Mouse (Mus musculus) midbrain, postnatal 0 days (tissue): Measurements from ENCODE around the gene RPS10-NUDT3. TPM values are rescaled to one million over a fixed set of nuclear protein-coding genes. Genes with fewer than 3 reads are reported as not detected.

Experiments used
- ATAC-seq: fragments of 200-750 bp; cut with Nextera tagmentation; 2 replicates; pipeline ENCODE4 v1.8.0; 2017; ENCODE audit warnings: moderate number of reproducible peaks, mild to moderate bottlenecking, moderate TSS enrichment, moderate library complexity; ENCODE audit not compliant: low FRiP score
- DNase-seq: peaks from one replicate; pipeline ENCODE4 v3.0.0-alpha.2; 2015; ENCODE audit warnings: low spot score
- H3K27ac ChIP-seq: fragments of 300-500 bp; sonication (generic); 2 replicates; pipeline ENCODE4 v1.5.1; 2014; ENCODE audit warnings: low read depth, mild to moderate bottlenecking, low read length, mixed read lengths
- H3K27me3 ChIP-seq: fragments of 300-500 bp; sonication (generic); 2 replicates; pipeline ENCODE4 v1.6.1; 2014; ENCODE audit warnings: low read length, control low read depth, mixed read lengths; ENCODE audit not compliant: insufficient read depth
- H3K36me3 ChIP-seq: fragments of 300-500 bp; sonication (generic); 2 replicates; pipeline ENCODE4 v1.6.1; 2014; ENCODE audit warnings: low read length, control low read depth, mixed read lengths; ENCODE audit not compliant: insufficient read depth
- H3K4me1 ChIP-seq: fragments of 300-500 bp; sonication (generic); 2 replicates; pipeline ENCODE4 v1.6.1; 2014; ENCODE audit warnings: mild to moderate bottlenecking, control low read depth, antibody characterized with exemption, low read length, mixed read lengths; ENCODE audit not compliant: insufficient read depth
- H3K4me2 ChIP-seq: fragments of 300-500 bp; sonication (generic); 2 replicates; pipeline ENCODE4 v1.6.1; 2014; ENCODE audit warnings: low read depth, mild to moderate bottlenecking, low read length, mixed read lengths; ENCODE audit not compliant: poor library complexity, severe bottlenecking
- H3K4me3 ChIP-seq: fragments of 300-500 bp; sonication (generic); 2 replicates; pipeline ENCODE4 v1.5.1; 2014; ENCODE audit warnings: low read depth, mild to moderate bottlenecking, low read length, moderate library complexity
- H3K9ac ChIP-seq: fragments of 300-500 bp; sonication (generic); replicated peaks from 2 replicates; pipeline ENCODE4 v1.6.1; 2014; ENCODE audit warnings: mild to moderate bottlenecking, low read length, moderate library complexity, mixed read lengths; ENCODE audit not compliant: poor library complexity, severe bottlenecking
- H3K9me3 ChIP-seq: fragments of 300-500 bp; sonication (generic); 2 replicates; pipeline ENCODE4 v1.6.1; 2016; ENCODE audit warnings: low read length, control low read depth
- CTCF ChIP-seq: IDR thresholded peaks from 2 replicates; pipeline ENCODE4 v1.5.1; 2016; ENCODE audit warnings: antibody characterized with exemption, mild to moderate bottlenecking
- WGBS: fragments of 180-500 bp; shearing (Covaris S2); extraction: QIAGEN DNeasy Blood & Tissue Kit; methylation state at CpG from one replicate; pipeline ENCODE4 v1.1.7; 2014; 5-methylcytosine and 5-hydroxymethylcytosine counted together
- polyA plus RNA-seq: library from polyadenylated mRNA; unstranded; fragments of >200 nt; fragmentation: Nextera tagmentation; extraction: Ambion mirVana; gene quantifications from 2 replicates; pipeline ENCODE4 v1.2.1, GENCODE M21; 2015
- total RNA-seq: library from RNA; depleted of rRNA; stranded (reverse); fragments of >200 nt; gene quantifications from 2 replicates; pipeline ENCODE4 v1.2.3, GENCODE M21; 2014

Gene RPS10-NUDT3
- total and polyA plus RNA-seq, 2 experiments from 2014 or later = not detected

DNA sequence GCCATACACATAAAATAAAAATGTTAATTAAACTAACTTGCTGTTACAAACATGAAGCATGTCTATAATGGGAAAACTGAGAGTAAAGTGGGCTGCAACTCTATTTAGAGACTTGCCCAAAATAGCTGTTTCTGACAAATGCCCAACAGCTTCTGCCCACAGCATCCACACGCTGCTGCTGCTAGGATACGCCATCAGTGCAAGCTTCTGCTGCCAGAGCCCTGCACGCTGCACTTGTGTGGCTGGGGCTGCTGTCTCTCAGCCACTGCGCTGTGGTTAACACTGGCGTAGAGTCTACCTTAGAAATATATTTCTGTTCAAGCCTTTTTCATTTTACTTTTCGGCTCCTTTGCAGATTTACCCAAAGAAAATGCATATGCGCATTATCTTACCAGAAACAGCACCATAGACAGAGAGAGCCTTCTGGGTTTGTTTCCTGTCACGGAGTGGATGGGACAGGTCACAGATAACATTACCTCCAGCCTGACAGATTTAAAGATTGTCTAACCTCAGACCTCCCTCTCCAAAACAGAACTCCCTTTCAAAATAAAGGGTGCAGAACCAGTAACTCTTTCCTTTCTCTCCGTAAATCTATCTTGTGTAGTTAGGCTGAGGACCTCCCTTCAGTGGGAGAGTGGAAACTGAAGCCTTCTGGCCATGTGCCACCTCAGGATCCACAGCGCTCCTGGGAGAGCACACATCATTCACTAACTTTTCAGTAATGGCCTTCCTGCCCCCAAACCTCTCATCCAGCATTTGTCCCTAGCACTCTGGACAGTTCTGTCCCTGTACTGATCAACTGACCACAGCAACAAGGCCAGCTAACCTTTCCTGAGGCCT, 24.1 kb downstream of the RPS10-NUDT3 start:
- Histone ChIP-seq H3K9me3 (no peaks in the 10 kb centered on the region), H3K4me3 (no peak overlapping the region), H3K36me3 (0 out of 2 replicates have a peak, but pooled peaks cover 6% of the 10 kb centered on the region), H3K4me2 (no peak overlapping the region), H3K27me3 (no peaks in the 10 kb centered on the region), H3K4me1 (0 out of 2 replicates have a peak, but pooled peaks cover 4% of the 10 kb centered on the region), H3K27ac (no peak overlapping the region), H3K9ac (no peak overlapping the region)
- 63% methylated on average over 10 of the region's 10 CpGs for WGBS
- TF ChIP-seq CTCF = no peak
- DNase-seq (no peak), ATAC-seq (no peak)

DNA sequence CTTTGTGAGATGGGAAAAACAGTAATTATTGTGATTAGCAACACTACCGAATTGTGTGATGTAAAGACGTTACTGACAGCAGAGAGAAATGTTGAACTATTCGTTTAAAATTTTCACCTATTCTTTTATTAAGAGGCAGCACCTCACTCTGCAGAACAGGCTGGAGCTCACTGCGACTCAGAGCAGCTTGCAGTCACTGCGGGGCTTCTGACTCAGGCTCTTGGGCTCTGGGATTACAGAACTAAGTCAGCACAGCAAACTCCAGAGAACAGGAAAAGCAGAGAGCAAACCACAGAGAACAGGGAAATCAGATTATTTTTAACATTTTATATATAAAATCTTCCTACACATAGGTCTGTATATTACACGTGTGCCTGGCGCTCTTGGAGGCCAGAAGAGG, 25.4 kb downstream of the RPS10-NUDT3 start:
- no peak for ATAC-seq
- H3K4me2 ChIP-seq = no peak overlapping the region
- DNase-seq = no peak
- no peak overlapping the region for H3K27ac ChIP-seq
- no peak overlapping the region for H3K9ac ChIP-seq
- no peaks in the 10 kb centered on the region for H3K27me3 ChIP-seq
- 0 out of 2 replicates have a peak, but pooled peaks cover 6% of the 10 kb centered on the region for H3K36me3 ChIP-seq
- no peak for TF ChIP-seq CTCF
- H3K4me3 ChIP-seq = no peak overlapping the region
- no peaks in the 10 kb centered on the region for H3K9me3 ChIP-seq
- WGBS = 87% methylated on average over 7 of the region's 7 CpGs
- 0 out of 2 replicates have a peak, but pooled peaks cover 4% of the 10 kb centered on the region for H3K4me1 ChIP-seq

DNA sequence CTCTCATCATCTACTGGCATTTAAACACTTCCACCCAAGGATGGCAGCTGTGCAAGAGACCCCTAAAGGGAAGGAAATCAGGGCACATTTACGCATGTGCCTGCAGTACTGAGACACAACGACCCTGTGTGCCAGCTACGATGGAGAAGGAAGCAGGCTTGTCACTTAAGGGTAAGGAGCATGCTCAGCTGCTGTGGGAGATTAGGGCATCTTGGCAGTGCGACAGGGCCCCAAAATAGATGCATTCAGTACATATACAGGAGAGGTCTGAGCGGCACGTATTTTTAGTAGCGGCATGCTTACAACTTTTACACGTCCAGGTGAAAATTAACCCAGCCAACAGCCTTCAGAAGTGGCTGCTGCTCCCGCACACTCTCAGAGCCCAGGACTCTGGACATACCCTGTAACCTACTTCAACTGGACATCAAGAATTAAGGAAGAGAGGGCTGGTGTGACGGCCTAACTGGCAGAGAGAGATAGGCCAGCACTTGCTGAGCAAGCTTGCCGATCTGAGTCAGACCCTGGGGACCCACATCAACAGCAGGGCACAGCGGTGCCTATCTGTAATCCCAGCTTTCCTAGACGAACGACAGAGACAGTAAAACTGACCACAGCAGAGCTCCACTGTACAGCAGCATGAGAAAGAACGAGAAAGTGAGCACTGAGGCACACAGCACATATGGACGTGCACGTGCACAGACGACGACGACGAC, 31.3 kb downstream of the RPS10-NUDT3 start:
- no peak overlapping the region for H3K4me3 ChIP-seq
- H3K4me2 ChIP-seq = no peak overlapping the region
- WGBS = 62% methylated on average over 21 of the region's 21 CpGs
- ATAC-seq = no peak
- H3K4me1 ChIP-seq = peaks cover 7% of the 10 kb centered on the region
- H3K36me3 ChIP-seq = no peaks in the 10 kb centered on the region
- no peaks in the 10 kb centered on the region for H3K9me3 ChIP-seq
- H3K27me3 ChIP-seq = no peaks in the 10 kb centered on the region
- no peak overlapping the region for H3K27ac ChIP-seq
- no peak overlapping the region for H3K9ac ChIP-seq
- no peak for TF ChIP-seq CTCF
- DNase-seq = no peak

DNA sequence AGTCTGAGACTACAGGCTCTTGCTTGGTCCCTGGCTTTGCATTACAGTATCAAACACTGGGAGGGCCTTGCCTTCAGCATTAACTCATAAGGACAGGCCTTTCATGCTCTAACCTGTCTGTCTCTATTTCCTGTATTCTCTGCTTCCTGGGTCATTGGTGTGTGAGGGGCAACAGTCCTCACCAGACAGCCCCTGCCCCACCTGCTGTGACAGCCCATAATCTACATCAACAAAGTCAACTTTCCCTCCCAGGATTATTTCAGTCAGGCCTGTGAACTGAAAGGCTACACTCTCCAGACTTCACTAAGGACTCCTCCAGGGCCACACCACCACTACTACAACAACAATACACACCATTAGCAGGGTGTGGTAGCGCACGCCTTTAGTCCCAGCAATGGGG, 32.0 kb downstream of the RPS10-NUDT3 start:
- WGBS = 81% methylated on average over 2 of the region's 2 CpGs
- ATAC-seq = no peak
- Histone ChIP-seq H3K9me3 (no peaks in the 10 kb centered on the region), H3K27ac (no peak overlapping the region), H3K36me3 (no peaks in the 10 kb centered on the region), H3K4me1 (peaks cover 7% of the 10 kb centered on the region), H3K27me3 (no peaks in the 10 kb centered on the region), H3K4me2 (no peak overlapping the region), H3K4me3 (no peak overlapping the region), H3K9ac (no peak overlapping the region)
- TF ChIP-seq CTCF = no peak
- DNase-seq = no peak

DNA sequence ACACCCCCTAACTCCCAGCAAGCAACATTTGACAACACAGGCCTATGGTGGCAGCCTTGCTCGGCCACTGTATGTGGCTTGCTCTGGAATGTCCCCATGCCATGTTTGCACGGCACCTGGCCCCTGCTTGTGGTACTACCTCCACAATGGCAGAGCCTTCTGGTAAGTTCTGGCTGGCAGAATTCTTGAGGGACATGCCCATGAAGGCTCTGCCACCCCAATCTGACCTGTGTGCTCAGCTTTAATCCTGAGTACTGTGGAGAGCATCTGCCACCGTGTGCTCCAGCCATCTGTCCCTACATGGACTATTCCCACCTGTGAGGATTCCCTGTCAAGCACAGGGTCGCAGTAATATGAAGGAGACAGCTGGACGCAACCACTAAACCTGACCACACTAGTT, 34.2 kb downstream of the RPS10-NUDT3 start:
- DNase-seq (no peak), ATAC-seq (no peak)
- H3K9me3 ChIP-seq = no peaks in the 10 kb centered on the region
- peaks cover 7% of the 10 kb centered on the region for H3K4me1 ChIP-seq
- no peak overlapping the region for H3K4me3 ChIP-seq
- no peak overlapping the region for H3K9ac ChIP-seq
- H3K4me2 ChIP-seq = no peak overlapping the region
- H3K36me3 ChIP-seq = peaks cover 9% of the 10 kb centered on the region
- no peak for TF ChIP-seq CTCF
- WGBS = 54% methylated on average over 5 of the region's 5 CpGs
- H3K27me3 ChIP-seq = no peaks in the 10 kb centered on the region
- H3K27ac ChIP-seq = no peak overlapping the region

DNA sequence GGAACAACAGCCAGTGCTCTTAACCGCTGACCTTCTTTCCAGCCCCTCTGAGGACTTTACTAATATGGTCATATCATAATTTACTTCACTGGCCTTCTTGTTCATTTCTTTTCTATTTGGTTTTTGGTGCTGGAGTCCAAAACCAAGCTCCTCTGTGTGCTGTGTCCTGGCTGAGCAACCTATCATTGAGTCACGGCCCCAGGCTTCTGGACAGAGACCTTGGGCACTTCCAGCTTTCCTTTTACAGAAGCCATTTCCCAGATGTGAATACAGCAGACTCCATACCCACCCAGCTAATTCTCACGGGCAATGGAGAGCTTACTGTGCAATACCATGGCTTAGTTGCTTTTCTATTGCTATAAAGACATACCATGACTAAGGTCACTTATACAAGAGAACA, 34.7 kb downstream of the RPS10-NUDT3 start:
- Histone ChIP-seq H3K4me3 (no peak overlapping the region), H3K27me3 (no peaks in the 10 kb centered on the region), H3K27ac (no peak overlapping the region), H3K4me1 (peaks cover 7% of the 10 kb centered on the region), H3K9ac (no peak overlapping the region), H3K36me3 (peaks cover 15% of the 10 kb centered on the region), H3K9me3 (no peaks in the 10 kb centered on the region), H3K4me2 (no peak overlapping the region)
- DNase-seq = no peak
- ATAC-seq = no peak
- 78% methylated on average over 3 of the region's 3 CpGs for WGBS
- no peak for TF ChIP-seq CTCF
